Mouse (Mus musculus) embryonic facial prominence, embryonic 15.5 days (tissue): ENCODE measurements around the gene Sptlc3. TPM values are rescaled to one million over a fixed set of nuclear protein-coding genes. Genes with fewer than 3 reads are reported as not detected.

Experiments
- ATAC-seq: fragments of 200-750 bp; cut with Nextera tagmentation; 2 replicates; pipeline ENCODE4 v1.8.0; 2017; ENCODE audit warnings: low read depth, moderate TSS enrichment; ENCODE audit not compliant: insufficient number of reproducible peaks, low FRiP score, low TSS enrichment
- H3K27ac ChIP-seq: fragments of 300-500 bp; sonication (generic); replicated peaks from 2 replicates; pipeline ENCODE4 v1.5.1; 2015; ENCODE audit warnings: mild to moderate bottlenecking, inconsistent platforms
- H3K27me3 ChIP-seq: fragments of 300-500 bp; sonication (generic); 2 replicates; pipeline ENCODE4 v1.6.1; 2015; ENCODE audit warnings: inconsistent platforms
- H3K36me3 ChIP-seq: fragments of 300-500 bp; sonication (generic); 2 replicates; pipeline ENCODE4 v1.6.1; 2015; ENCODE audit warnings: mild to moderate bottlenecking, inconsistent platforms
- H3K4me1 ChIP-seq: fragments of 300-500 bp; sonication (generic); 2 replicates; pipeline ENCODE4 v1.6.1; 2015; ENCODE audit warnings: inconsistent platforms
- H3K4me2 ChIP-seq: fragments of 300-500 bp; sonication (generic); replicated peaks from 2 replicates; pipeline ENCODE4 v1.6.1; 2015; ENCODE audit warnings: mild to moderate bottlenecking, inconsistent platforms
- H3K4me3 ChIP-seq: fragments of 300-500 bp; sonication (generic); replicated peaks from 2 replicates; pipeline ENCODE4 v1.5.1; 2015; ENCODE audit warnings: mild to moderate bottlenecking, inconsistent platforms
- H3K9ac ChIP-seq: fragments of 300-500 bp; sonication (generic); 2 replicates; pipeline ENCODE4 v1.6.1; 2015; ENCODE audit warnings: inconsistent platforms
- H3K9me3 ChIP-seq: fragments of 300-500 bp; sonication (generic); replicated peaks from 2 replicates; pipeline ENCODE4 v1.6.1; 2016; ENCODE audit warnings: inconsistent platforms
- WGBS: fragments of 180-500 bp; shearing (Covaris S2); methylation state at CpG from one replicate; pipeline ENCODE4 v1.1.7; 2015; 5-methylcytosine and 5-hydroxymethylcytosine counted together
- polyA plus RNA-seq: library from polyadenylated mRNA; unstranded; fragments of >200 nt; fragmentation: Nextera tagmentation; extraction: Ambion mirVana; gene quantifications from 2 replicates; pipeline ENCODE4 v1.2.1, GENCODE M21; 2015

The Sptlc3 gene
- polyA plus RNA-seq, 1 experiment from 2014 or later: 16.7 TPM

GRCm38 (mm10) chr2:139597229-139597628, 103.5 kb downstream of the Sptlc3 start:
- Histone ChIP-seq H3K9me3 (no peaks in the 10 kb centered on the region), H3K9ac (no peak overlapping the region), H3K4me2 (no peak overlapping the region), H3K36me3 (no peaks in the 10 kb centered on the region), H3K4me3 (no peak overlapping the region), H3K4me1 (no peaks in the 10 kb centered on the region), H3K27ac (no peak overlapping the region), H3K27me3 (no peaks in the 10 kb centered on the region)
- ATAC-seq: no peak
- WGBS: 79% methylated on average over 5 of the region's 5 CpGs

GRCm38 (mm10) chr2:139601543-139602194, 108.0 kb downstream of the Sptlc3 start:
- no peak overlapping the region for H3K27ac ChIP-seq
- no peaks in the 10 kb centered on the region for H3K36me3 ChIP-seq
- no peak for ATAC-seq
- no peak overlapping the region for H3K4me3 ChIP-seq
- no peak overlapping the region for H3K9ac ChIP-seq
- no peaks in the 10 kb centered on the region for H3K4me1 ChIP-seq
- H3K9me3 ChIP-seq: no peaks in the 10 kb centered on the region
- WGBS: 44% methylated on average over 7 of the region's 7 CpGs
- H3K4me2 ChIP-seq: no peak overlapping the region
- H3K27me3 ChIP-seq: no peaks in the 10 kb centered on the region

- Histone ChIP-seq H3K9ac (no peak overlapping the region), H3K27ac (no peak overlapping the region), H3K27me3 (no peaks in the 10 kb centered on the region), H3K4me2 (no peak overlapping the region), H3K4me3 (no peak overlapping the region), H3K4me1 (peaks cover 29% of the 10 kb centered on the region), H3K9me3 (no peaks in the 10 kb centered on the region), H3K36me3 (no peaks in the 10 kb centered on the region)
- no peak for ATAC-seq
- WGBS: 42% methylated on average over 3 of the region's 3 CpGs
These were observed 114.5 kb downstream of the Sptlc3 start for GRCm38 (mm10) chr2:139608167-139608566.

GRCm38 (mm10) chr2:139608810-139609209, 115.1 kb downstream of the Sptlc3 start:
- ATAC-seq: 0 out of 2 replicates have a peak, but pooled peaks have one; percentile 34
- Histone ChIP-seq H3K27me3 (no peaks in the 10 kb centered on the region), H3K4me2 (peak overlapping the region; percentile 39), H3K9me3 (no peaks in the 10 kb centered on the region), H3K4me1 (peaks cover 34% of the 10 kb centered on the region), H3K36me3 (no peaks in the 10 kb centered on the region), H3K27ac (peak overlapping the region; percentile 39; the same call in 1 of the 2 replicates), H3K4me3 (peak overlapping the region; percentile 7; the same call in 1 of the 2 replicates), H3K9ac (no peak overlapping the region)
- 15% methylated on average over 7 of the region's 7 CpGs for WGBS

DNA sequence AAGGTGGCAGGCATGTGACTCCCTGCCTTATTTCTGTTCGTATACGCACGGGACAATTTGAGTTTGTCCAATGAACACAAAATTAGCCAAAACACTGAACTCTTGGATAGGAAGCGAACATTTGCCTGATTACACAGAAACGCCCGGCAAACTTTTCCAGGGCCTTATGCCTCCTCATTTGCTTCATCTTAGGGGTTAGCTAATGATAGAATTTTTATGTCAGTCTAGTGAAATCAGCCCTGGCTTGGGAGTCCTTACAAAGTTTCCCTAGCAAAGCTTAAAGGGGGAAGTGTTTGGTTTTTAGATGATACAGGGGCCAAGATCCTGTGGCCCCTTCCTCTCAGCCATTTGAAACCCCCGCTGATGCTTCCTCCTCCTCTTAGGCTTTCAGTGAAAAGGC, 115.5 kb downstream of the Sptlc3 start:
- Histone ChIP-seq H3K9me3 (no peaks in the 10 kb centered on the region), H3K9ac (no peak overlapping the region), H3K4me1 (peaks cover 35% of the 10 kb centered on the region), H3K36me3 (no peaks in the 10 kb centered on the region), H3K27ac (peak overlapping the region; percentile 39), H3K4me2 (peak overlapping the region; percentile 39), H3K4me3 (peak overlapping the region; percentile 7; the same call in 1 of the 2 replicates), H3K27me3 (no peaks in the 10 kb centered on the region)
- ATAC-seq: no peak
- WGBS: 27% methylated on average over 7 of the region's 7 CpGs

- no peak for ATAC-seq
- Histone ChIP-seq H3K4me2 (peak overlapping the region; percentile 39), H3K9ac (no peak overlapping the region), H3K36me3 (no peaks in the 10 kb centered on the region), H3K4me3 (no peak overlapping the region), H3K4me1 (peaks cover 35% of the 10 kb centered on the region), H3K27ac (peak overlapping the region; percentile 39; the same call in 1 of the 2 replicates), H3K27me3 (no peaks in the 10 kb centered on the region), H3K9me3 (no peaks in the 10 kb centered on the region)
- 13% methylated on average over 8 of the region's 8 CpGs for WGBS
These were observed 116.1 kb downstream of the Sptlc3 start for GRCm38 (mm10) chr2:139609662-139610291.

DNA sequence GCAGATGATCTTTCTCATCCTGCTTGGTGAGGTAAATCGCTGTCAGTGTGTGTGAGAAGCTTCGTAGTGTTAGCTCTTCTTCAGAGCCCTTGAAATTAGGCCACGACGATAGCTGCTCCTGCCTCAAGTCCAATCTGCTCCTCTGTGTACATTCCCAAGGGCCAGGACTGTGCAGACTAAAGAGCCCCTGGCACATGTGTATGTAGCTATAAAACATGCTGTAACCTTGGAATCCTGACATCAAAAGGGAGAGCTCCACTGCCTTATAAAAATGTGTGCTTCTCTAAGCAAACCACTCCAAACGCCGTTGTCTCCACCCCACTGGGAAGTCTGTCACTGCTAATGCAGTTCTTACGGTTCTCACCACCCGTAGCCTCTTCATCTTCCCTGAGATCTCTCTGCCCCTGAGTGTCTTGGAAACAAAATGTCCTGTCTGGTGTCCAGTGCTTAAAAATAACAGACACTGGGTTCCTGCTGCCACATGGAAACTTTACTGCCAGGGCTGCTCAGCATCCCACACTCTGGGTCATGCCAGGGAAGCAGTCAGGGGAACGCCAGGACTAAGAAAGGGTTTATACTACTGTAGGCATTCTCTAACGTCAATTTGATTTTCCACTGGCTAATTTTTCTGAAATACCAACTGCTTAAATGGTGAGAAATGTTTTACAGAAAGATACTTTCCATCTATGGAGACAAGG, 118.8 kb downstream of the Sptlc3 start:
- peaks cover 35% of the 10 kb centered on the region for H3K4me1 ChIP-seq
- WGBS: 42% methylated on average over 10 of the region's 10 CpGs
- no peak for ATAC-seq
- no peaks in the 10 kb centered on the region for H3K36me3 ChIP-seq
- no peak overlapping the region for H3K4me2 ChIP-seq
- H3K27ac ChIP-seq: no peak overlapping the region
- H3K9me3 ChIP-seq: no peaks in the 10 kb centered on the region
- no peak overlapping the region for H3K4me3 ChIP-seq
- H3K27me3 ChIP-seq: no peaks in the 10 kb centered on the region
- no peak overlapping the region for H3K9ac ChIP-seq

- no peak for ATAC-seq
- H3K27me3 ChIP-seq: no peaks in the 10 kb centered on the region
- no peaks in the 10 kb centered on the region for H3K4me1 ChIP-seq
- 79% methylated on average over 1 of the region's 1 CpGs for WGBS
- H3K4me3 ChIP-seq: no peak overlapping the region
- H3K9ac ChIP-seq: no peak overlapping the region
- no peaks in the 10 kb centered on the region for H3K9me3 ChIP-seq
- no peak overlapping the region for H3K4me2 ChIP-seq
- no peak overlapping the region for H3K27ac ChIP-seq
- no peaks in the 10 kb centered on the region for H3K36me3 ChIP-seq
These were observed 132.8 kb downstream of the Sptlc3 start for GRCm38 (mm10) chr2:139626496-139626895.

GRCm38 (mm10) chr2:139628731-139629130, 135.0 kb downstream of the Sptlc3 start:
- Histone ChIP-seq H3K4me3 (no peak overlapping the region), H3K4me2 (no peak overlapping the region), H3K9ac (no peak overlapping the region), H3K27ac (no peak overlapping the region), H3K9me3 (no peaks in the 10 kb centered on the region), H3K4me1 (no peaks in the 10 kb centered on the region), H3K36me3 (no peaks in the 10 kb centered on the region), H3K27me3 (no peaks in the 10 kb centered on the region)
- ATAC-seq: no peak
- 59% methylated on average over 4 of the region's 4 CpGs for WGBS

DNA sequence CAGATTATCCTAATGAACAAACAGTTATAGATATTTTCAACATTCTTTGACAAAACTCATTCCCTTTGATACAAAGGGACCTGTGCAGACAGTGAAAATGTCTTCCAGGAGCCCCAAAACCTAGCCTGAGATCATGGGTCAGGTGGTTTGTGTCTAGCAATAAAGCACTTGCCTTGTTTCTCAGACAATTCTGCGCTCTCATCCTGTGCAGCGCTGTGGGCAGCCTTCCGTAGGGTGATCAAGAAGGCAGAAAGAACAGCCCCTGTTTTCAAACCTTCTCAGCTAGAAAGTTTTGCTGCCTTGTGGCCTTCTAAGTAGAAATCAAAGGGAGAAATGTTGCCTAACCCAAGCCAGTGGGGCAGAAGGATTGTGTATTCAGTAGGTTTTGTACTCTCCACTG, 135.9 kb downstream of the Sptlc3 start:
- Histone ChIP-seq H3K4me3 (no peak overlapping the region), H3K36me3 (no peaks in the 10 kb centered on the region), H3K9me3 (no peaks in the 10 kb centered on the region), H3K27ac (no peak overlapping the region), H3K27me3 (no peaks in the 10 kb centered on the region), H3K9ac (no peak overlapping the region), H3K4me1 (no peaks in the 10 kb centered on the region), H3K4me2 (no peak overlapping the region)
- ATAC-seq: no peak
- WGBS: 93% methylated on average over 3 of the region's 3 CpGs

- H3K4me2 ChIP-seq: no peak overlapping the region
- no peaks in the 10 kb centered on the region for H3K9me3 ChIP-seq
- H3K27me3 ChIP-seq: no peaks in the 10 kb centered on the region
- no peak for ATAC-seq
- H3K4me1 ChIP-seq: no peaks in the 10 kb centered on the region
- H3K27ac ChIP-seq: no peak overlapping the region
- H3K9ac ChIP-seq: no peak overlapping the region
- no peak overlapping the region for H3K4me3 ChIP-seq
- no peaks in the 10 kb centered on the region for H3K36me3 ChIP-seq
- 69% methylated on average over 4 of the region's 4 CpGs for WGBS
These were observed 140.8 kb downstream of the Sptlc3 start for GRCm38 (mm10) chr2:139634506-139634905.
